Mouse (Mus musculus) hindbrain, embryonic 10.5 days (tissue): ENCODE data around the gene Nos3. TPM values are rescaled to one million over a fixed set of nuclear protein-coding genes. Genes with fewer than 3 reads are reported as not detected.
A peak's percentile ranks its signal among the peaks of the same experiment; 100 is the strongest.

Source experiments
- DNase-seq: peaks from one replicate; pipeline ENCODE4 v3.0.0-alpha.2; 2017; ENCODE audit warnings: low spot score
- H3K27ac ChIP-seq: fragments of 300-500 bp; sonication (generic); 2 replicates; pipeline ENCODE4 v1.5.1; 2016; ENCODE audit warnings: mild to moderate bottlenecking, moderate library complexity
- H3K27me3 ChIP-seq: fragments of 300-500 bp; sonication (generic); 2 replicates; pipeline ENCODE4 v1.6.1; 2016; ENCODE audit warnings: mild to moderate bottlenecking; ENCODE audit not compliant: poor library complexity, insufficient read depth, severe bottlenecking
- H3K36me3 ChIP-seq: fragments of 300-500 bp; sonication (generic); 2 replicates; pipeline ENCODE4 v1.6.1; 2016; ENCODE audit warnings: mild to moderate bottlenecking, moderate library complexity
- H3K4me1 ChIP-seq: fragments of 300-500 bp; sonication (generic); replicated peaks from 2 replicates; pipeline ENCODE4 v1.6.1; 2016; ENCODE audit warnings: mild to moderate bottlenecking
- H3K4me3 ChIP-seq: fragments of 300-500 bp; sonication (generic); 2 replicates; pipeline ENCODE4 v1.5.1; 2016; ENCODE audit warnings: mild to moderate bottlenecking, moderate library complexity
- H3K9me3 ChIP-seq: fragments of 300-500 bp; sonication (generic); 2 replicates; pipeline ENCODE4 v1.6.1; 2016; ENCODE audit warnings: mild to moderate bottlenecking, moderate library complexity
- WGBS: fragments of 180-500 bp; shearing (Covaris S2); methylation state at CpG from one replicate; pipeline ENCODE4 v1.1.7; 2016; 5-methylcytosine and 5-hydroxymethylcytosine counted together
- polyA plus RNA-seq: library from polyadenylated mRNA; unstranded; fragments of >200 nt; fragmentation: Nextera tagmentation; extraction: Ambion mirVana; gene quantifications from 2 replicates; pipeline ENCODE4 v1.2.1, GENCODE M21; 2016

Gene Nos3
- polyA plus RNA-seq: 8.3 and 9.7 TPM in 2 replicates

DNA sequence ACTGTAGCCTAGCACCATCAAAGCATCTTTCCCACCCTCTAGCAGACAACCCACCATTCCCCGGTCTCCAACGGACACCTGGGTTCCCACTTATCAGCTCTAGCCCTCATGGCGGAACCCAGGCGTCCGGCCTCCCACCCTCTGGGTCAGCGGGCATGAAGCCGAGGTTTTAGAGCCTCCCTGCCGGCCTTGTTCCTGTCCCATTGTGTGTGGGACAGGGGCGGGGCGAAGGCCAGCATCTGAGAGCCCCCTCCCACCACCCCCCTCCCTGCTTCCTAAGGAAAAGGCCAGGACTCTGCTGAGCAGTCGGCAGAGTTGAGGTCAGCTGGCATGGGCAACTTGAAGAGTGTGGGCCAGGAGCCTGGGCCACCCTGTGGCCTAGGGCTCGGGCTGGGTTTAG is at the start of gene Nos3:
Nos3 (plus strand) TSS at position 303 of the 400 bp plus-strand sequence.
- no peaks in the 10 kb centered on the region for H3K9me3 ChIP-seq
- peak within 1 kb of the TSS; percentile 3; the same call in 1 of the 2 replicates for H3K4me3 ChIP-seq
- WGBS: 34% methylated on average over 12 of the region's 12 CpGs
- H3K27me3 ChIP-seq: no peaks in the 10 kb centered on the region
- peak; percentile 12 for DNase-seq
- peaks cover 35% of the 10 kb centered on the region for H3K4me1 ChIP-seq
- H3K36me3 ChIP-seq: no peaks in the 10 kb centered on the region
- peak within 1 kb of the TSS; percentile 51 for H3K27ac ChIP-seq

DNA sequence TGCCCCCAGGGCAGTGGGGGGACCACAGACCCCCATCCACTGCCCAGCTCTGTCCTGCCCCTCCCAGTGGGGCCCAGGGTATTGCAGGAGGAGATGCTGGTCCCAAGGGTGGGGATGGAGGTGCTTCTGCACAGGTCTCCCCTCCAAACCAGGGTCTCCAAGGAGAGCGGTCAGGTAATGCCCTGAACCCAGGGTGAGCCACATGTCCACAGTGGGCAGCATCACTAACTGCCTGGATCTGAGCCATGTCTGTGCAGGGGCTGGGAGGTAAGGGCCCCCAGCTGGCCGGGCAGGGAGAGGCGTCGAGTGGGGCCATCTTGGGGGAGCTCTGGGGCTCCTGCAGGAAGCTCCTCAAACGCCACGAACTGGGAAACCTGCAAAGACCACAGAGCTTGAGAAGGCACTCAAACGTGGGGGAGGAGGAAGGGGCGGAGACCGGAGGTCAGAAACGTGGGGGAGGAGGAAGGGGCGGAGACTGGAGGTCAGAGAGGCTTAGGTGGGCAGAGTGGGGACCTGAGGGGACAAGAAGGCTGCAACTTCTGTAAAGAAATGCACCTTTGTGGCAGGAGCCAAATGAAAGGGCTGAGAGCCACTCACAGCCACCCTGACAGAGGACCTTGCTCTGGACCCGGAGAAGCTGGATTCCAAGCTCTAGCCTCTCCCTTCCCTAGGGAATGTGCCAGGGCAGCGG is 44.7 kb upstream of the Nos3 start:
- peak; percentile 60 for DNase-seq
- peaks cover 32% of the 10 kb centered on the region for H3K36me3 ChIP-seq
- peak overlapping the region; percentile 54 for H3K4me3 ChIP-seq

DNA sequence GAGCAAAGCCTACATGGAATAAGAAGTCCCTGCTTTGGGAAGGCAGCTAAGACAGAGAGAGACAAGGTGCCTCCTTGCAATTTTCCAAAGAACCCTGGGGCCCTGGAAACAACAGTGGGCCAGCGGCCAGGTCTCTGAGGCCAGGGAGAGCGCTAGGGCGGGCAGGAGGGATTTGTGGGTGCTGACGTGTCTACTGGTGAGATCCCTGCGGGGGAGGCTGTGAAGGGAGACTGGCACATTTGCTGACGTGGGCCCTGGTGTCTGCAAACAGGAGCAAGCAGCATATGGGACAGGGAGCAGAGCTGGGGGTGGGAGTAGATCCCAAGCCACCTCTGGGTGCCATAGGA is 44.2 kb upstream of the Nos3 start:
- no peak for DNase-seq
- 41% methylated on average over 6 of the region's 6 CpGs for WGBS
- H3K36me3 ChIP-seq: peaks cover 38% of the 10 kb centered on the region
- peaks cover 52% of the 10 kb centered on the region for H3K4me1 ChIP-seq
- H3K9me3 ChIP-seq: no peaks in the 10 kb centered on the region
- peak overlapping the region; percentile 98 for H3K27ac ChIP-seq
- peak overlapping the region; percentile 54 for H3K4me3 ChIP-seq
- H3K27me3 ChIP-seq: peaks cover 26% of the 10 kb centered on the region

More for the DNA sequence above, 44.7 kb upstream of the Nos3 start:
- H3K4me1 ChIP-seq: peaks cover 47% of the 10 kb centered on the region
- H3K27ac ChIP-seq: peak overlapping the region; percentile 98
- peaks cover 21% of the 10 kb centered on the region for H3K27me3 ChIP-seq
- peaks cover under 1% of the 10 kb centered on the region; the same call in 1 of the 2 replicates for H3K9me3 ChIP-seq
- 18% methylated on average over 13 of the region's 13 CpGs for WGBS

DNA sequence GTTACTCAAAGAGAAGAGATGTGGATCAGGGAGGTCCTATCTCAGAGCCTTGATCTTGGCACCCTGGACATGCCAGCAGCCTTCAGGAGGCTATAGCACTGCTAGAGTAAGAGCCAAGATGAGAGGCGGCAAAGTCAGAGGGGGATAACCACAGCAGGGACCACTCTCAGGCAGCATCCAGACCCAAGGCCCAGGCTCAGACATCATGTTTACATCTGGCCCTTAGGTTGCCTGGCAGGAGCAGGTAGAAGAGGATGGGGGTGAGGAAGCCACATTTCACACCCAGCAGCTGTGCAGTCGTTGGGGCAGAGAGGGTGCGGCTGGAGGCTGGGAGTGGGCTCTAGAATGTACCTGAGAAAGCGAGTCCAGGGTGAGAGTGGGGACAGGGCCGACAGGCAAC is 43.7 kb upstream of the Nos3 start:
- Histone ChIP-seq H3K9me3 (no peaks in the 10 kb centered on the region), H3K4me3 (peak overlapping the region; percentile 54), H3K27me3 (peaks cover 31% of the 10 kb centered on the region), H3K36me3 (peaks cover 42% of the 10 kb centered on the region), H3K27ac (peak overlapping the region; percentile 98), H3K4me1 (peaks cover 55% of the 10 kb centered on the region)
- no peak for DNase-seq
- WGBS: 43% methylated on average over 5 of the region's 5 CpGs

DNA sequence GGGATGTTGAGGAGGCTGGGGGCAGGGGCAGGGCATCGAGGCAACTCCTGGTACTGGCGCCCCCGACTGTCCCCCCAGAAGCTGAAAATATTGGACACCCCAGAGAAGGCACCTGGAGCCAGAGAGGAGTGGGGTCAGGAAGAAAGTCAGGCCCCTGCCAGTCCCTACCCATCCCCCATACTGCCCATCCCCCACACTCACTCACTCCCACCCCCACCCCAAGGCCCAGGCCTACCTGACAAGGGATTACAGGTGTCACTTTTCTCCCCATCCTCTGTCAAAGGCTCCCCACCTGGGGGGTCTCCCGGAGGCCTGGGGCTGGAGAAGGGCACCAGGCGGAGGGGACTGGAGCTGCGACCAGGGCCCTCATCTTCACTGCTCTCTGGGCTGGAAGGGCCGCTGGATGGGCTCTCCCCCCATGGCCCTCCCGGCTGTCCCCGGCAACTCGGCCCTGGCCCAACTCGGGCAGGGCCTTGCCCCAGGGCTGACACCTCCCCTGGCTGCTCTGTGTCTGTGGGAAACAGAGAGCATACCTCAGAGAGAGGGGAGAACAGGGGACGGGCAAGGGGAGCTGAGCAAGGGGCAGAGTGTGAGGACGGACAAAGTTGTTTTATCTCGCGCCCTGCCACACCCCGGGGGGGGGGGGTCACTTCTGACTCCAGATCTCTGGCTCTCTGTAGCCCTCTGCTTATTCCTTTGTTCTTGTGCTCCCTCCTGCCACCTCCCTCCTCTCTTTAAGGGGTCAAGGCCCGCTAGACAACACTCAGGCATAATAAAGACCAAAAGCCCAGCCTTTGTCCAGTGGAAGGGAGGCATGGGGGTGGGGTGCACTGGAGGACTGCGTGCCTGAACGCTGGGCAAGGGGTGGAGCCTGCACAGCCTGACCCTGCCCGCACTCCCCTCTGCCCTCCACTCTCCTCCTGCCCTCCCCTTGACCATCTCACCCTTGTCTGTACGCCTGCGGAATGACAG is 42.6 kb upstream of the Nos3 start:
- Histone ChIP-seq H3K4me3 (peak overlapping the region; percentile 54), H3K4me1 (peaks cover 60% of the 10 kb centered on the region), H3K27ac (peak overlapping the region; percentile 98), H3K36me3 (peaks cover 51% of the 10 kb centered on the region), H3K9me3 (no peaks in the 10 kb centered on the region), H3K27me3 (peaks cover 41% of the 10 kb centered on the region)
- DNase-seq: peak; percentile 90
- WGBS: 5% methylated on average over 22 of the region's 22 CpGs

DNA sequence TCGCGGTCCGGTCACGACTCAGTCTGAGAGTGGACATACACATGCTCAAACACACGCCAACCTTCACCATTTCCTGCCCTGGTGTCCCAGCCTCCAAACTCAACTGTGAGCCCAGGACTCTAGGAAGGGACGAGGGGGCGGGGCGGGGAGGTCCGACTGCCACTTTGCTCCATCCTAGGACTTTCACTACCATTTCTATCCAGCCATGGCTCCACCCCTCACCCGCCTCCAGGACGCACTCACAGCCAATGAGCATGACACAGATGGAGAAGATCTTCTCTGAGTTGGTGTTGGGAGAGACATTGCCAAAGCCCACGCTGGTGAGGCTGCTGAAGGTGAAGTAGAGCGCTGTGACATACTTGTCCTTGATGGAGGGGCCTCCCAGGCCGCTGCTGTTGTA is 39.4 kb upstream of the Nos3 start:
- H3K4me1 ChIP-seq: peaks cover 84% of the 10 kb centered on the region
- WGBS: 40% methylated on average over 14 of the region's 14 CpGs
- peaks cover 67% of the 10 kb centered on the region for H3K27me3 ChIP-seq
- H3K4me3 ChIP-seq: no peak overlapping the region
- H3K9me3 ChIP-seq: no peaks in the 10 kb centered on the region
- H3K27ac ChIP-seq: no peak overlapping the region
- DNase-seq: no peak
- peaks cover 31% of the 10 kb centered on the region for H3K36me3 ChIP-seq

DNA sequence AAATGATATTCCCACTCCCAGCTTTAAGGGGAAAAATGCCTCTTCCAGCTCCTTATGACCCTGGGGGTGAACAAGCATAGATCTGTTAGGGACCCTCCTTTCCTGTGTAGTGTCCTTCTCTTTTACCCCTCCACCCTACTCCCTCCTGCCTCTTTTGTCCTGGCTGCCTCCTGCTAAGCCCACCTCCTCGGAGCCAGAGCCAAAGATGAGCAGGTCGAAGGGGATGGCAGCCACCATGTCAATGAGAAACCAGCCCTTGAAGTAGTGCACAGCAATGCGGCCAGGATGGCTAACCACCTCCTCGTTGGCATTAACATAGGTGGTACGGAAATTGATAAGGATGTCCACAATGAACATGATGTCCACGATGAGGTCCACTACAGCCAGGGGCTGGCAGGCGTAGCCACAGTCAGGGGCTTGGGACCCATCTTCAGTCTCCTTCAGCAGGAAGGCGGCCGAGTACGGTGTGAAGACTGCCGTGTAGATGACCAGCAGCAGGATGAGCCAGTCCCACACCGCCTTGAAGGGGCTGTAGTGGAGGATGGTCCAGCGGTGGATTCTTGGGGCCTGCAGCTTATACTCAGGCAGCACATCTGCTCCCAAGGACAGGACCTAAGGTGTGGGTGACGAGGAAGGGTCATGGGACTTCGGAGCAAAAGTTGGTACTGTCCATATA is 38.3 kb upstream of the Nos3 start:
- Histone ChIP-seq H3K4me1 (peaks cover 78% of the 10 kb centered on the region), H3K4me3 (no peak overlapping the region), H3K9me3 (no peaks in the 10 kb centered on the region), H3K27me3 (peaks cover 71% of the 10 kb centered on the region), H3K27ac (0 out of 2 replicates have a peak overlapping the region, but pooled peaks have one; percentile 40), H3K36me3 (peaks cover 41% of the 10 kb centered on the region)
- no peak for DNase-seq
- WGBS: 91% methylated on average over 15 of the region's 15 CpGs

DNA sequence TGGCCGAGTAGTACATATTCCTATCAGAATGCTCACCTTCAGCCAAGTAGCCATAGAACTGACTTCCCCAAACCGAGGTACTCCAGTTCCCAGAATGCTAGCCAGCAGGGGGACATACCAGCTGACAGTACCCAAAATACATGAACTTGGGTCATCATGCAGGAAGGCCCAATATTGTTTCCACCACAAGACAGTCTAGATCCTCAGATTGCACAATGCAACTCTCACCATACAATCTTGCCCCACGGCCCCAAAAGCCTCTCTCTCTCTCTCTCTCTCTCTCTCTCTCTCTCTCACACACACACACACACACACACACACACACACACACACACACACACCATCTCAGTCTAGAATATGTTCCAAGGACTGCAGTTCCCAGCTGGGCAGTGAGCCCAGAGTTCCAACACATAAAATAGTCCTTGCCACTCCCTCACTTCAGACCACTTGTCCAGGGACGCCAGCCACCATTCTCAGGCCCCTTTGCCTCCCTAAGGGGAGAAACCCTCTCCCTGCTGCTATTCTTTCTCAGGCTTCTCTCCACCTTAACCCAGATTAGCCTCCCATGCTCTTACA is 37.7 kb upstream of the Nos3 start:
- no peak overlapping the region for H3K4me3 ChIP-seq
- 85% methylated on average over 4 of the region's 4 CpGs for WGBS
- peak overlapping the region; percentile 40; the same call in 1 of the 2 replicates for H3K27ac ChIP-seq
- H3K36me3 ChIP-seq: peaks cover 47% of the 10 kb centered on the region
- no peaks in the 10 kb centered on the region for H3K9me3 ChIP-seq
- H3K4me1 ChIP-seq: peaks cover 78% of the 10 kb centered on the region
- peaks cover 71% of the 10 kb centered on the region for H3K27me3 ChIP-seq
- DNase-seq: no peak

DNA sequence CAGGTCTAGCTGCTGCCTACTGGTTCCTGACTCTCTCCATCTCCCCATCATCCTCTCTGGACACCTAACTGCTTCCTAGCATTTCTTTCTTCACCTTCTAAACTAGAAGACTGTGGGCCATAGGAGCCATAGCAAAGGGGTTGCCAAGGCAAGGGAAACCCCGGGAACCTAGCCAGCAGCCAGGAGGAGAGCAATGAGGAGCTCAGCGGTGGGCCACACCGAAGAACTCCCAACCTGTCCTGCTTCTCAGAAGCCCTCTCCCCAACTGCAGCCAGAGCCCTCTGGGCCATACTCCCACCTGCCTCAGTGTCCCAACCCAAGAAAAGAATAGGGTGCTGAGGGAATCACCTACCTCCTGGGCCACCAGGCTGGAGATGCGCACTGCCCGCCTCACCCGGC is 35.8 kb upstream of the Nos3 start:
- no peak for DNase-seq
- H3K4me3 ChIP-seq: peak overlapping the region; percentile 47
- H3K27me3 ChIP-seq: peaks cover 61% of the 10 kb centered on the region
- peak overlapping the region; percentile 93 for H3K27ac ChIP-seq
- WGBS: 75% methylated on average over 6 of the region's 6 CpGs
- H3K36me3 ChIP-seq: peaks cover 55% of the 10 kb centered on the region
- H3K4me1 ChIP-seq: peaks cover 70% of the 10 kb centered on the region
- no peaks in the 10 kb centered on the region for H3K9me3 ChIP-seq

DNA sequence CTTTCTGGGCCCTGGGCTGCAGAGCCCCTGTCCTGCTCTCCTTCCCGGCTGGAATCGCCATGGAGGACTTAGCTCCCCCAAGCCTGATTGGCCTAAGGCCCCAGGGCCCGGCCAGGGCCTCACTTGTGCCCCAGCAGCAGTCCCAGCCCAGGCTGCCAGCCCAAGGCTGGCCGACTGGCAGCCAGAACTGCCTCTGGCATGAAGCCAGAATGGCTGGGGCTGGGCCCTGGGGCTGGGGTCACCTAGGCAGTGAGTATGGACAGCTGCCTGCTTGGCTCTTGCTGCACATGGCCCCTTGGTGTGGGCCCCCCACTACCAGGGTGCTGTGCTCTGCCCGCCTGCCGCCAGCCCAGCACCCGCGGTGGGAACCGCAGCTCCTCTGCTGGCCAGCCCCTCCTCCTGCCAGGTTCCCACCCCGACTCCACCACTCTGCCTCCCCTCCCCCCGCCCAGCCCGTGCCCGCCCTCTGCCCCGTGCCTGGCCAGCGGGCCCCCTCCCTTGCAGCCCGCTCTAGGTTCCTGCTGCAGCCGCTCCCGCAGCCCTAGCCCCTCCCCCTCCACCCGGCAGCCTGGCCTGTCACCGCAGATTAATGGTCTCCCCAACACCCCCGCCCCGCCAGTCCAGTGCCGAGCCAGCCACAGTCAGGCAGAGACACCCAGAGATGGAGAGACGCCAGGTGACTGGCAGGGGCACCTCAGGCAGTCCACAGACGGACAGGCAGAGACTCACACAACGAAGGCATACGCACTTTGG is 35.2 kb upstream of the Nos3 start:
- H3K27ac ChIP-seq: peak overlapping the region; percentile 93
- WGBS: 6% methylated on average over 27 of the region's 27 CpGs

DNA sequence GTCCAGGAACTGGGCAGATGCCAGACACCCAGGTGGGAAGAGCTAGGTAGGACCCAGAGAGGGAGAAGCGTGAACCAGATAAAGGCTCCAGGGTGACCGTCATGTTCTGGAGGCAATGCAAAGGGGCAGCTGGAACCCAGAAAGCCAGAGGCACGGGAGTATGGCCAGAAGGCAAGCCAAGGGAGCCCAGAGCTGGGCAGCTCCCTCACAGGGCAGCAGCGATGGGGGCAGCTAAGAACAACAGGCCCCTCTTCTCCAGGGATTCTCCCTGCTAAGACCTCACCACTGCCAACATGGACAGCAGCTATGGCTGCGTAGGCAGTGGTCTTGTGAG is 34.7 kb upstream of the Nos3 start:
- Histone ChIP-seq H3K4me1 (peaks cover 73% of the 10 kb centered on the region), H3K9me3 (no peaks in the 10 kb centered on the region), H3K36me3 (peaks cover 44% of the 10 kb centered on the region), H3K27ac (peak overlapping the region; percentile 93), H3K27me3 (peaks cover 49% of the 10 kb centered on the region), H3K4me3 (peak overlapping the region; percentile 47)
- 39% methylated on average over 5 of the region's 5 CpGs for WGBS
- DNase-seq: no peak

More for the DNA sequence above, 35.2 kb upstream of the Nos3 start:
- peaks cover 49% of the 10 kb centered on the region for H3K36me3 ChIP-seq
- peaks cover 71% of the 10 kb centered on the region for H3K4me1 ChIP-seq
- no peaks in the 10 kb centered on the region for H3K9me3 ChIP-seq
- peaks cover 55% of the 10 kb centered on the region for H3K27me3 ChIP-seq
- peak; percentile 81 for DNase-seq
- peak overlapping the region; percentile 47 for H3K4me3 ChIP-seq

DNA sequence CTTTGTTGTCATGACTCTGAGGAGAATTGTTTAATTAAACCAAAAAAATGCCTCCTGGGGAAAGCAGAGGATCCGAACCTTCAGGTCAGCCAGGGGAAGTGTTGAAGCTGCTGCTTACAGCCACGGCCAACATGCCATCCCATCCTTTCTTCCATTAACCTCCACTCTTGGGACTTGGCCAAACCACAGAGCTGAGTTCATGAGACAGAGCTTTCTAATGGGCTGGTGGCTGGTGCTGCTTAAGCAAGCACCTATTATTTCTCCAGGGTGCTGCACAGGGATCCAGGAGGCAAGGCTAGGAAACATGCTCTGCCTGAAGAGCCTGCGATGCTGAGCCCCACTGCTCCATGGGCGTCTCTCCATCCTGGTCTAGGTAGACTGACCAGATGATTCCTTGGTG is 32.2 kb upstream of the Nos3 start:
- Histone ChIP-seq H3K36me3 (peaks cover 25% of the 10 kb centered on the region), H3K4me1 (peaks cover 82% of the 10 kb centered on the region), H3K9me3 (no peaks in the 10 kb centered on the region), H3K27ac (peak overlapping the region; percentile 23; the same call in 1 of the 2 replicates), H3K27me3 (peaks cover 26% of the 10 kb centered on the region), H3K4me3 (no peak overlapping the region)
- WGBS: 86% methylated on average over 4 of the region's 4 CpGs
- no peak for DNase-seq
